Mouse (Mus musculus) MEL (cell line): ENCODE measurements around the gene Reep6. TPM values are rescaled to one million over a fixed set of nuclear protein-coding genes. Genes with fewer than 3 reads are reported as not detected.

ENCODE experiments used
- DNase-seq: peaks from one replicate; pipeline ENCODE4 v3.0.0; 2011; ENCODE audit warnings: low read depth, low spot score
- H3K27ac ChIP-seq: 2 replicates; pipeline ENCODE4 v1.5.1; 2012; ENCODE audit warnings: low read depth, mild to moderate bottlenecking, control low read depth, low read length, moderate library complexity; ENCODE audit not compliant: control insufficient read depth
- H3K27me3 ChIP-seq, 2 experiments: fragments of 150-350 bp in 1 of 2; sonication (generic) in 1 of 2; 2 replicates each; pipeline ENCODE4 v1.6.1; 2012; ENCODE audit warnings: low read length in 2 of 2, mild to moderate bottlenecking in 2 of 2, improper control_type of control experiment in 1 of 2, moderate library complexity in 1 of 2; ENCODE audit not compliant: insufficient read depth in 2 of 2, control insufficient read depth in 1 of 2
- H3K36me3 ChIP-seq, 2 experiments: 2 replicates each; pipeline ENCODE4 v1.6.1; 2012 to 2014; ENCODE audit warnings: low read length in 2 of 2, improper control_type of control experiment in 1 of 2, inconsistent platforms in 1 of 2, mild to moderate bottlenecking in 1 of 2; ENCODE audit not compliant: insufficient read depth in 2 of 2, control insufficient read depth in 1 of 2
- H3K4me1 ChIP-seq, 2 experiments: fragments of 150-350 bp in 1 of 2; sonication (generic) in 1 of 2; 2 replicates each; pipeline ENCODE4 v1.6.1; 2012; ENCODE audit warnings: low read length in 2 of 2, improper control_type of control experiment in 1 of 2, mild to moderate bottlenecking in 1 of 2; ENCODE audit not compliant: insufficient read depth in 2 of 2, control insufficient read depth in 1 of 2
- H3K4me3 ChIP-seq, 2 experiments: fragments of 150-350 bp in 1 of 2; sonication (generic) in 1 of 2; 2 replicates each; pipeline ENCODE4 v1.5.1; 2012; ENCODE audit warnings: low read depth in 2 of 2, low read length in 2 of 2, mild to moderate bottlenecking in 2 of 2, moderate library complexity in 2 of 2, control low read depth in 1 of 2, improper control_type of control experiment in 1 of 2; ENCODE audit not compliant: control insufficient read depth in 1 of 2, insufficient read depth in 1 of 2
- H3K79me2 ChIP-seq: 2 replicates; pipeline ENCODE4 v1.6.1; 2012; ENCODE audit warnings: mild to moderate bottlenecking, low read length, moderate library complexity; ENCODE audit not compliant: control insufficient read depth, poor library complexity, insufficient read depth
- H3K9ac ChIP-seq: 2 replicates; pipeline ENCODE4 v1.6.1; 2012; ENCODE audit warnings: low read depth, mild to moderate bottlenecking, control low read depth, low read length, moderate library complexity; ENCODE audit not compliant: control insufficient read depth, poor library complexity, severe bottlenecking
- H3K9me3 ChIP-seq: fragments of 150-350 bp; sonication (generic); replicated peaks from 2 replicates; pipeline ENCODE4 v1.6.1; 2012; ENCODE audit warnings: mild to moderate bottlenecking, low read length, improper control_type of control experiment, moderate library complexity; ENCODE audit not compliant: insufficient read depth
- BHLHE40 ChIP-seq: IDR thresholded peaks from 2 replicates; pipeline ENCODE4 v1.6.1; 2012; ENCODE audit warnings: low read depth, mild to moderate bottlenecking, inconsistent platforms, low read length, improper control_type of control experiment, borderline replicate concordance
- CTCF ChIP-seq, 3 experiments: IDR thresholded peaks in 2 of 3; conservative IDR thresholded peaks in 1 of 3; 2 replicates each; pipeline ENCODE4 v1.5.1; 2011 to 2012; ENCODE audit warnings: low read length in 3 of 3, low read depth in 2 of 3, mild to moderate bottlenecking in 2 of 3, improper control_type of control experiment in 1 of 3, inconsistent platforms in 1 of 3, mixed read lengths in 1 of 3, moderate library complexity in 1 of 3; ENCODE audit not compliant: control insufficient read depth in 1 of 3, insufficient read depth in 1 of 3, poor library complexity in 1 of 3, severe bottlenecking in 1 of 3
- E2F4 ChIP-seq: IDR thresholded peaks from 2 replicates; pipeline ENCODE4 v1.6.1; 2011; ENCODE audit warnings: low read depth, low read length, improper control_type of control experiment, borderline replicate concordance
- HCFC1 ChIP-seq: IDR thresholded peaks from 2 replicates; pipeline ENCODE4 v1.6.1; 2012; ENCODE audit warnings: low read depth, mild to moderate bottlenecking, inconsistent platforms, low read length, improper control_type of control experiment, moderate library complexity
- KAT2A ChIP-seq: conservative IDR thresholded peaks from 2 replicates; pipeline ENCODE4 v1.6.1; 2012; ENCODE audit warnings: low read depth, low read length, improper control_type of control experiment, inconsistent platforms
- MAFK ChIP-seq: IDR thresholded peaks from 2 replicates; pipeline ENCODE4 v1.6.1; 2011; ENCODE audit warnings: low read depth, mild to moderate bottlenecking, low read length, improper control_type of control experiment, borderline replicate concordance
- MXI1 ChIP-seq: IDR thresholded peaks from 2 replicates; pipeline ENCODE4 v1.6.1; 2011; ENCODE audit warnings: mild to moderate bottlenecking, low read depth, low read length, improper control_type of control experiment
- MYB ChIP-seq: IDR thresholded peaks from 2 replicates; pipeline ENCODE4 v1.6.1; 2011; ENCODE audit warnings: mild to moderate bottlenecking, low read depth, low read length, improper control_type of control experiment
- MYC ChIP-seq: IDR thresholded peaks from 2 replicates; pipeline ENCODE4 v1.6.1; 2011; ENCODE audit warnings: low read depth, mild to moderate bottlenecking, low read length, improper control_type of control experiment, moderate library complexity
- NRF1 ChIP-seq: IDR thresholded peaks from 2 replicates; pipeline ENCODE4 v1.6.1; 2014; ENCODE audit warnings: low read depth, mild to moderate bottlenecking, inconsistent platforms, low read length, improper control_type of control experiment, moderate library complexity; ENCODE audit not compliant: poor library complexity, insufficient read depth, severe bottlenecking
- POLR2A ChIP-seq, 2 experiments: IDR thresholded peaks; 2 replicates each; pipeline ENCODE4 v1.6.1; 2011 to 2012; ENCODE audit warnings: low read length in 2 of 2, mild to moderate bottlenecking in 2 of 2, control low read depth in 1 of 2, improper control_type of control experiment in 1 of 2, low read depth in 1 of 2, moderate library complexity in 1 of 2; ENCODE audit not compliant: control insufficient read depth in 1 of 2, insufficient read depth in 1 of 2, poor library complexity in 1 of 2
- TAL1 ChIP-seq: IDR thresholded peaks from 2 replicates; pipeline ENCODE4 v1.6.1; 2012; ENCODE audit warnings: mild to moderate bottlenecking, inconsistent platforms, low read length, moderate library complexity, mixed read lengths
- TBP ChIP-seq: IDR thresholded peaks from 2 replicates; pipeline ENCODE4 v1.8.0; 2011; ENCODE audit warnings: low read depth, low read length, improper control_type of control experiment
- TCF12 ChIP-seq: IDR thresholded peaks from 2 replicates; pipeline ENCODE4 v1.6.1; 2014; ENCODE audit warnings: low read depth, mild to moderate bottlenecking, inconsistent platforms, low read length, improper control_type of control experiment, moderate library complexity
- polyA plus RNA-seq, 2 experiments: library from polyadenylated mRNA; stranded (reverse) in 1 of 2; unstranded in 1 of 2; fragments of >175 nt in 1 of 2; fragments of >200 nt in 1 of 2; gene quantifications; 2 replicates each; pipeline versions ENCODE4 v1.2.1 to v1.2.4; 2012; ENCODE audit warnings: low replicate concordance in 2 of 2, low read depth in 1 of 2; ENCODE audit not compliant: insufficient read length in 2 of 2, insufficient read depth in 1 of 2, missing spikeins in 1 of 2
- total RNA-seq: library from RNA; depleted of rRNA; stranded (reverse); fragments of 300-350 nt; gene quantifications from 2 replicates; pipeline ENCODE4 v1.2.3, GENCODE M21; 2012

Reep6 gene
- total and polyA plus RNA-seq, 3 experiments: 3.2 to 27.9 TPM; not detected in 1

GRCm38 (mm10) chr10:80304458-80304857 lies 25.3 kb upstream of the Reep6 start:
- Histone ChIP-seq H3K79me2 (no peaks in the 10 kb centered on the region), H3K9me3 (no peaks in the 10 kb centered on the region), H3K4me3 (peak overlapping the region; percentile 55), H3K27ac (no peak overlapping the region), H3K36me3 (no peaks in the 10 kb centered on the region), H3K27me3 (no peaks in the 10 kb centered on the region)
- peak; percentile 68 for DNase-seq
- no peak for TF ChIP-seq MYC
- TF ChIP-seq MXI1: 0 out of 2 replicates have a peak, but pooled peaks have one; percentile 21
- no peak for TF ChIP-seq TCF12
- TF ChIP-seq TAL1: peak; percentile 65
- no peak for TF ChIP-seq MYB
- no peak for TF ChIP-seq POLR2A (IDR thresholded peaks at IDR 0.05; ENCODE audit: control insufficient read depth in 1 of 2, insufficient read depth in 1 of 2, low read depth in 1 of 2, low read length in 2 of 2, poor library complexity in 1 of 2)
- no peak for TF ChIP-seq BHLHE40
- peak; percentile 76 for TF ChIP-seq TBP
- 0 out of 2 replicates have a peak, but pooled peaks have one; percentile 16 for TF ChIP-seq MAFK
- TF ChIP-seq, all 39 proteins: peak for 4
- Histone ChIP-seq H3K9ac (peak overlapping the region; percentile 40), H3K4me1 (0 out of 4 replicates have a peak, but pooled peaks cover 0 to 2% of the 10 kb centered on the region in 2 experiments)

- no peaks in the 10 kb centered on the region for H3K9me3 ChIP-seq
- peak; percentile 82 for DNase-seq
- no peaks in the 10 kb centered on the region for H3K36me3 ChIP-seq
- no peaks in the 10 kb centered on the region for H3K79me2 ChIP-seq
- no peaks in the 10 kb centered on the region for H3K27me3 ChIP-seq
- peak overlapping the region; percentile 40 for H3K9ac ChIP-seq
- 0 out of 4 replicates have a peak, but pooled peaks cover 0 to 2% of the 10 kb centered on the region in 2 experiments for H3K4me1 ChIP-seq
- peak overlapping the region; percentile 55 for H3K4me3 ChIP-seq
- TF ChIP-seq NRF1 (peak; percentile 43; the same call in 1 of the 2 replicates), TBP (no peak), MXI1 (no peak), POLR2A (IDR thresholded peaks at IDR 0.05; ENCODE audit: control insufficient read depth in 1 of 2, insufficient read depth in 1 of 2, low read depth in 1 of 2, low read length in 2 of 2, poor library complexity in 1 of 2) (peak in 1 of 2 experiments; percentile 44; a peak in 1 of 4 replicates), E2F4 (no peak)
- no peak overlapping the region for H3K27ac ChIP-seq
Measured at GRCm38 (mm10) chr10:80304862-80305261, 24.9 kb upstream of the Reep6 start.

- no peaks in the 10 kb centered on the region for H3K79me2 ChIP-seq
- no peak for TF ChIP-seq HCFC1
- no peak for TF ChIP-seq KAT2A
- no peak for TF ChIP-seq CTCF (IDR thresholded peaks at IDR 0.05 in 2 of 3, conservative IDR thresholded peaks at IDR 0.05 in 1 of 3; ENCODE audit: control insufficient read depth in 1 of 3, insufficient read depth in 1 of 3, low read depth in 2 of 3, low read length in 3 of 3, poor library complexity in 1 of 3, severe bottlenecking in 1 of 3)
- TF ChIP-seq, all 39 proteins: peak for 0
- DNase-seq: no peak
- Histone ChIP-seq H3K27me3 (no peaks in the 10 kb centered on the region), H3K9me3 (no peaks in the 10 kb centered on the region), H3K4me1 (peaks cover 0 to 5% of the 10 kb centered on the region in 2 experiments; a peak in 3 of 4 replicates), H3K36me3 (no peaks in the 10 kb centered on the region), H3K4me3 (no peak overlapping the region), H3K27ac (no peak overlapping the region), H3K9ac (no peak overlapping the region)
Measured at GRCm38 (mm10) chr10:80311560-80311959, 18.2 kb upstream of the Reep6 start.
